Mouse (Mus musculus): Measurements from ENCODE around the gene Gal3st1.

GRCm38 (mm10) chr11:4047766-4048165, 64.3 kb downstream of the Gal3st1 start:
- TF ChIP-seq CTCF (IDR thresholded peaks at IDR 0.05; ENCODE audit: borderline replicate concordance, control insufficient read depth, extremely low read depth, insufficient read depth, low read length, poor library complexity) (no peak), POLR2A (IDR thresholded peaks at IDR 0.05; ENCODE audit: control insufficient read depth, extremely low read depth, insufficient read depth, low read length, poor library complexity) (no peak)
